Mouse (Mus musculus) liver (tissue): Measurements from ENCODE around the gene Slc30a2.

Experiments
- DNase-seq: peaks from one replicate; pipeline ENCODE4 v3.0.0-alpha.2; 2020; ENCODE audit warnings: mixed read lengths

Gene Slc30a2

GRCm38 (mm10) chr4:134401856-134402570 is 59.0 kb downstream of the Slc30a2 start:
- no peak for DNase-seq

- no peak for DNase-seq
Observed at GRCm38 (mm10) chr4:134402571-134403262, 59.7 kb downstream of the Slc30a2 start.

- DNase-seq = no peak
Observed at GRCm38 (mm10) chr4:134403721-134404120, 60.7 kb downstream of the Slc30a2 start.
